Mouse (Mus musculus): ENCODE measurements around the gene Ephb1. TPM values are rescaled to one million over a fixed set of nuclear protein-coding genes. Genes with fewer than 3 reads are reported as not detected.

Gene Ephb1
- polyA plus RNA-seq, 3 experiments from 2014 or later: not detected

GRCm38 (mm10) chr9:102039011-102039733, 315.3 kb downstream of the Ephb1 start:
- no peak for ATAC-seq

GRCm38 (mm10) chr9:102036132-102036531, 318.4 kb downstream of the Ephb1 start:
- no peak for ATAC-seq

- ATAC-seq: no peak
Measured at GRCm38 (mm10) chr9:102033231-102033630, 321.3 kb downstream of the Ephb1 start.

GRCm38 (mm10) chr9:102032376-102032775, 322.1 kb downstream of the Ephb1 start:
- ATAC-seq: no peak

GRCm38 (mm10) chr9:102029661-102030060, 324.8 kb downstream of the Ephb1 start:
- ATAC-seq: no peak

- ATAC-seq: no peak
Measured at GRCm38 (mm10) chr9:102026136-102026535, 328.4 kb downstream of the Ephb1 start.

- no peak for ATAC-seq
Measured at GRCm38 (mm10) chr9:102025141-102025540, 329.4 kb downstream of the Ephb1 start.

GRCm38 (mm10) chr9:102015516-102015915, 339.0 kb downstream of the Ephb1 start:
- no peak for ATAC-seq

- ATAC-seq: no peak
Measured at GRCm38 (mm10) chr9:102007706-102008105, 346.8 kb downstream of the Ephb1 start.

GRCm38 (mm10) chr9:102006539-102006938, 348.0 kb downstream of the Ephb1 start:
- ATAC-seq: no peak

- ATAC-seq: no peak
Measured at GRCm38 (mm10) chr9:102002920-102003319, 351.6 kb downstream of the Ephb1 start.

GRCm38 (mm10) chr9:102002186-102002585, 352.3 kb downstream of the Ephb1 start:
- no peak for ATAC-seq

- ATAC-seq: no peak
Measured at GRCm38 (mm10) chr9:102001633-102002165, 352.8 kb downstream of the Ephb1 start.

GRCm38 (mm10) chr9:101999690-102000089, 354.8 kb downstream of the Ephb1 start:
- ATAC-seq: no peak

GRCm38 (mm10) chr9:101996771-101997500, 357.6 kb downstream of the Ephb1 start:
- ATAC-seq: no peak

- ATAC-seq: no peak
Measured at GRCm38 (mm10) chr9:101996183-101996582, 358.3 kb downstream of the Ephb1 start.

GRCm38 (mm10) chr9:101995423-101996156, 358.9 kb downstream of the Ephb1 start:
- no peak for ATAC-seq

GRCm38 (mm10) chr9:101994086-101994485, 360.4 kb downstream of the Ephb1 start:
- no peak for ATAC-seq

GRCm38 (mm10) chr9:101990836-101991235, 363.7 kb downstream of the Ephb1 start:
- no peak for ATAC-seq

- no peak for ATAC-seq
Measured at GRCm38 (mm10) chr9:101990032-101990431, 364.5 kb downstream of the Ephb1 start.

- no peak for ATAC-seq
Measured at GRCm38 (mm10) chr9:101986910-101987309, 367.6 kb downstream of the Ephb1 start.

GRCm38 (mm10) chr9:101982378-101982777, 372.1 kb downstream of the Ephb1 start:
- no peak for ATAC-seq

- ATAC-seq: no peak
Measured at GRCm38 (mm10) chr9:101981161-101981560, 373.3 kb downstream of the Ephb1 start.
